Comparison of ENCODE assay signal across 17 mouse cellular contexts in the genomic region with DNA sequence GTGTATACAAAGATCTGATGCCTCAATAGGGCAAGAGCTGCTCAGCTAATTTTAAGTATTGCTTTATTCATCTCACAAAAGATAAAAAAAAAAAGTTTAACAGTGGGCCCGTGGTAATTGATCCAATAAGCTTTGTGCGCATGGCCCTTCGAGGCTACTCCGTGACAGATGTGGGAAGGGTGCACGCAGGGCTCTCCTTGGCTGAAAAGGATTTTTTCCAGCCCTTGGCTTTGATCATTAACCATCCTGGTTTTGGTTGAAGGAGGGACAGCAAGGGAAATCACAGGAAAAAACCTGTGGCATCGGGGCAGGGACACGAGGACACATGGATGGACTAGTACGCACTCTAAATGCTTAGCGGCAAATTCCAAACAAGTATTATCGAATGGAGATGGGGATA.
DNase-seq lines count a peak whose midpoint lies in the region; ATAC-seq and TF ChIP-seq lines count a peak whose summit lies in the region.
"Had no signal": no experiment of that assay in that cellular context is flagged by ENCODE, and none has a peak within 500 bp of the region (broad histone marks: within the 10 kb centered on the region; RNA-seq: fewer than 3 reads in every experiment).

No protein-coding gene starts in this region.

- no peaks in the 10 kb centered on the region for H3K9me3 ChIP-seq in neural tube, embryonic 11.5 days (ENCODE audit: control insufficient read depth, low read length)
- no peaks in the 10 kb centered on the region for H3K9me3 ChIP-seq in midbrain, embryonic 14.5 days (ENCODE audit: control insufficient read depth, low read length)
- H3K9me3 ChIP-seq in kidney, embryonic 14.5 days (ENCODE audit: control insufficient read depth, low read length) = peaks cover 2% of the 10 kb centered on the region; the same call in 1 of the 2 replicates
- H3K9me3 ChIP-seq: heart, embryonic 12.5 days had no signal

- WGBS in cerebellum, adult 2 months = 71% methylated on average over 10 of the region's 10 CpGs
- WGBS in neural tube, embryonic 11.5 days = 85% methylated on average over 10 of the region's 10 CpGs
- 28% methylated on average over 10 of the region's 10 CpGs for WGBS in midbrain, embryonic 14.5 days
- WGBS in kidney, embryonic 14.5 days = 89% methylated on average over 10 of the region's 10 CpGs

- H3K27ac ChIP-seq in cerebellum, adult 2 months (ENCODE audit: insufficient read depth, low read length) = 0 out of 2 replicates have a peak overlapping the region, but pooled peaks have one; percentile 16
- peak overlapping the region; percentile 76 for H3K27ac ChIP-seq in neural tube, embryonic 11.5 days (ENCODE audit: low read depth, low read length)
- H3K27ac ChIP-seq in midbrain, embryonic 14.5 days (replicated peaks; ENCODE audit: low read depth, low read length) = peak overlapping the region; percentile 93
- no peak overlapping the region for H3K27ac ChIP-seq in kidney, embryonic 14.5 days (ENCODE audit: low read depth, low read length)

- no peak overlapping the region for H3K4me3 ChIP-seq in cerebellum, adult 2 months (replicated peaks; ENCODE audit: insufficient read depth, low read depth, low read length)
- no peak overlapping the region for H3K4me3 ChIP-seq in neural tube, embryonic 11.5 days (ENCODE audit: low read depth, low read length)
- H3K4me3 ChIP-seq in midbrain, embryonic 14.5 days (replicated peaks; ENCODE audit: low read depth, low read length) = no peak overlapping the region
- no peak overlapping the region for H3K4me3 ChIP-seq in kidney, embryonic 14.5 days (ENCODE audit: low read length)
- H3K4me3 ChIP-seq: erythroblast, embryonic 14.5 days; heart, embryonic 12.5 days; myocyte had no signal

- no peak for TF ChIP-seq POLR2A in cerebellum, adult 2 months (IDR thresholded peaks at IDR 0.05; ENCODE audit: borderline replicate concordance, insufficient read depth, low read length)

- H3K9ac ChIP-seq in neural tube, embryonic 11.5 days (ENCODE audit: low read length) = no peak overlapping the region
- H3K9ac ChIP-seq in midbrain, embryonic 14.5 days (replicated peaks; ENCODE audit: low read length) = peak overlapping the region; percentile 14; the same call in 1 of the 2 replicates
- H3K9ac ChIP-seq in kidney, embryonic 14.5 days (ENCODE audit: low read depth, low read length) = no peak overlapping the region
- H3K9ac ChIP-seq: heart, embryonic 12.5 days had no signal

- no peak for TF ChIP-seq CTCF in cerebellum, adult 2 months (IDR thresholded peaks at IDR 0.05; ENCODE audit: borderline replicate concordance, insufficient read depth, low read depth, low read length)

- no peak overlapping the region for H3K4me2 ChIP-seq in neural tube, embryonic 11.5 days (ENCODE audit: low read depth)
- peak overlapping the region; percentile 43 for H3K4me2 ChIP-seq in midbrain, embryonic 14.5 days (ENCODE audit: low read length)
- H3K4me2 ChIP-seq in kidney, embryonic 14.5 days (replicated peaks; ENCODE audit: low read depth, low read length) = no peak overlapping the region
- H3K4me2 ChIP-seq: liver, embryonic 11.5 days had no signal

- H3K27me3 ChIP-seq in cerebellum, adult 2 months (ENCODE audit: control insufficient read depth, insufficient read depth, low read length) = no peaks in the 10 kb centered on the region
- no peaks in the 10 kb centered on the region for H3K27me3 ChIP-seq in neural tube, embryonic 11.5 days (ENCODE audit: control insufficient read depth, insufficient read depth, low read length)
- no peaks in the 10 kb centered on the region for H3K27me3 ChIP-seq in midbrain, embryonic 14.5 days (ENCODE audit: control insufficient read depth, insufficient read depth, low read length)
- H3K27me3 ChIP-seq in kidney, embryonic 14.5 days (ENCODE audit: control insufficient read depth, insufficient read depth, low read length) = no peaks in the 10 kb centered on the region
- H3K27me3 ChIP-seq: heart, embryonic 12.5 days had no signal

- no peak for ATAC-seq in cerebellum, adult (ENCODE audit: insufficient number of reproducible peaks, low FRiP score, low TSS enrichment)
- no peak for ATAC-seq in neural tube, embryonic 11.5 days (ENCODE audit: insufficient read depth, low FRiP score, low TSS enrichment)
- no peak for ATAC-seq in midbrain, embryonic 14.5 days (ENCODE audit: low FRiP score, low TSS enrichment)
- no peak for ATAC-seq in kidney, embryonic 14.5 days (ENCODE audit: low FRiP score, low TSS enrichment)

- no peak for DNase-seq in cerebellum, adult 2 months
- DNase-seq in neural tube, embryonic 11.5 days (ENCODE audit: low spot score) = no peak
- DNase-seq in neural tube, embryonic 10.5 days (ENCODE audit: extremely low spot score, low spot score) = no peak
- DNase-seq in midbrain, embryonic 14.5 days = peak; percentile 38
- DNase-seq in right cerebral cortex, adult 18-20 months = no peak
- no peak for DNase-seq in cerebellum, adult 11 months
- DNase-seq: adrenal gland, postnatal 10 days; cerebellum, postnatal 14 days; heart, postnatal 36 days; kidney, adult 11 months; kidney, postnatal 36 days had no signal

- H3K4me1 ChIP-seq in cerebellum, adult 2 months (ENCODE audit: control insufficient read depth, insufficient read depth, low read length) = peaks cover 21% of the 10 kb centered on the region
- peaks cover 26% of the 10 kb centered on the region for H3K4me1 ChIP-seq in neural tube, embryonic 11.5 days (ENCODE audit: control insufficient read depth, insufficient read depth, low read length)
- peaks cover 79% of the 10 kb centered on the region for H3K4me1 ChIP-seq in midbrain, embryonic 14.5 days (ENCODE audit: control insufficient read depth, insufficient read depth, low read length)
- H3K4me1 ChIP-seq in kidney, embryonic 14.5 days (ENCODE audit: control insufficient read depth, insufficient read depth, low read length) = peaks cover 12% of the 10 kb centered on the region

- no peaks in the 10 kb centered on the region for H3K36me3 ChIP-seq in neural tube, embryonic 11.5 days (ENCODE audit: control insufficient read depth, insufficient read depth, low read length)
- H3K36me3 ChIP-seq in midbrain, embryonic 14.5 days (ENCODE audit: control insufficient read depth, insufficient read depth, low read length) = no peaks in the 10 kb centered on the region
- H3K36me3 ChIP-seq in kidney, embryonic 14.5 days (ENCODE audit: control insufficient read depth, insufficient read depth, low read length) = no peaks in the 10 kb centered on the region
